Mouse (Mus musculus): Measurements from ENCODE around the gene Chga. TPM values are rescaled to one million over a fixed set of nuclear protein-coding genes. Genes with fewer than 3 reads are reported as not detected.

Gene Chga
- polyA plus RNA-seq, 1 experiment from 2014 or later: 1.4 TPM

DNA sequence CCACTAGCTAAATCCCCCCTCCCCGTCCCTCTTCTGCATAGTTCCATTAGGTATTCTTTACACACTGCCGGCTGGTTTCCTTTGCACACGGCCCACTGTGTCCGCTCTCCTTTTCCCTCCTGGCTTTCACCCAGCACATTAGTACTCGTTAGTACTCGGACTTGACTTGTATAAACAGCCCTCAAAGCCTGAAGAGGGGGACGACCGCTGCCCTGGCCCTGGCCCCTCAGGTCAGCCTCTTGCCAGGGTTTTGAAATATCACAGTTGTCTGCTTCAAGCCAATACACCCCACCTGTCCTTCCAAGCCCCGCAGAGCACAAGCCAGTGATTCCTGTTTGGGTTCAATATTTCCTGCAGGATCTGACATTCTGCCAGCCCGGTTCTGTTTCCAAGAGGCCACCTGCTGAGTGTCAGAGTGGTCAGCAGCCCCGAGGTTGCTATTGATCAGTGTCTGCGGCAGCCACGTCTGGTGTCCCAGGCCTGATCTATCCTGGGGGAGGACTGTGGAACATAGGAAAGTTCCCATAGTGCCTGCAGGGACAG lies 32.9 kb upstream of the Chga start:
- peak overlapping the region; percentile 59 for H3K27ac ChIP-seq (ENCODE audit: low read length)
- ATAC-seq (ENCODE audit: low read depth): peak; percentile 69
- H3K36me3 ChIP-seq (ENCODE audit: control insufficient read depth, insufficient read depth, low read length): no peaks in the 10 kb centered on the region
- no peaks in the 10 kb centered on the region for H3K9me3 ChIP-seq (ENCODE audit: control insufficient read depth, low read length)
- H3K4me3 ChIP-seq (ENCODE audit: low read length): no peak overlapping the region
- H3K27me3 ChIP-seq (ENCODE audit: control insufficient read depth, insufficient read depth, low read depth, low read length): no peaks in the 10 kb centered on the region
- WGBS: 12% methylated on average over 13 of the region's 13 CpGs
- peak overlapping the region; percentile 18; the same call in 1 of the 2 replicates for H3K4me2 ChIP-seq (ENCODE audit: low read depth, low read length)
- H3K4me1 ChIP-seq (replicated peaks; ENCODE audit: control insufficient read depth, insufficient read depth, low read length): peaks cover 4% of the 10 kb centered on the region
- H3K9ac ChIP-seq (ENCODE audit: low read length): no peak overlapping the region

DNA sequence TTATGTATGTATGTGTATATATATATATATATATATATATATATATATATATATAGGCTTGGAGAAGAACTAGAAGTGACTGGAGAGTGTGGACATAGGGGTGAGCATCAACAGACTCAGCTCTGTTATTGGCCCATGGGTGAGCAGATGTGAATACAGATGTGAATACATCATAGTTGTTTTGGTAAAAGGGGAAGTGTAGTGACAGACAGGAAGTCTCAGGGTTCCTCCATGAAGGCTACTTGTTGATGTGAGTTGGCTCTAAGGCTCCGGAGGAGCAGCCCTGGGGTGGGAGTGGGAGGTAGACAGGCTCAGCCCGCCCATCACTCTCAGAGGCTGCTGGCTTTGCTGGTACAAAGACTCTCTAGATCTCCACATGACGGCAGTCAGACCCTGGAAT lies 30.6 kb upstream of the Chga start:
- Histone ChIP-seq H3K27ac (ENCODE audit: low read length) (no peak overlapping the region), H3K9me3 (ENCODE audit: control insufficient read depth, low read length) (no peaks in the 10 kb centered on the region), H3K9ac (ENCODE audit: low read length) (no peak overlapping the region), H3K4me3 (ENCODE audit: low read length) (no peak overlapping the region), H3K36me3 (ENCODE audit: control insufficient read depth, insufficient read depth, low read length) (no peaks in the 10 kb centered on the region), H3K4me2 (ENCODE audit: low read depth, low read length) (no peak overlapping the region), H3K27me3 (ENCODE audit: control insufficient read depth, insufficient read depth, low read depth, low read length) (no peaks in the 10 kb centered on the region), H3K4me1 (replicated peaks; ENCODE audit: control insufficient read depth, insufficient read depth, low read length) (peaks cover 4% of the 10 kb centered on the region)
- no peak for ATAC-seq (ENCODE audit: low read depth)
- WGBS: 48% methylated on average over 3 of the region's 3 CpGs

DNA sequence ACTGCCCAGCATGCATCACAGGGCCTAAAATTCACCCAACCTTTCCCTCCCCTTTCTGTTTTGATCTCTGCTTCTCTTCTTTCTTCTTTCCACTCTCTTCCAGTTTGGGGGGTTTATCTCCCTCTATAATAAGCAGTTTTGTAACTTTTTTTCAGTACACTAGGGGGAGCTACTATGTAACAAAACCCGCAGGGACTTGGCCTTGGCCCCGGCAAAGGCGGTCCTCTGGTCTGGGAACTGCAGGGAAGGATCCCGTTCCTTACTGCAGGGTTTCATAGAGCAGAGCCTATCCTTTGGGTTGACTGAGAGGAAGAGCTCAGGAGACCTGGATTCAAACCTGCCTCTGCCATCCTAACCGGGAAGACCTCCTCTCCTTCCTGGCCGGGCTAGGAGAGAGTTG lies 30.0 kb upstream of the Chga start:
- Histone ChIP-seq H3K9me3 (ENCODE audit: control insufficient read depth, low read length) (no peaks in the 10 kb centered on the region), H3K36me3 (ENCODE audit: control insufficient read depth, insufficient read depth, low read length) (no peaks in the 10 kb centered on the region), H3K9ac (ENCODE audit: low read length) (no peak overlapping the region), H3K27ac (ENCODE audit: low read length) (no peak overlapping the region), H3K27me3 (ENCODE audit: control insufficient read depth, insufficient read depth, low read depth, low read length) (no peaks in the 10 kb centered on the region), H3K4me3 (ENCODE audit: low read length) (no peak overlapping the region), H3K4me2 (ENCODE audit: low read depth, low read length) (no peak overlapping the region), H3K4me1 (replicated peaks; ENCODE audit: control insufficient read depth, insufficient read depth, low read length) (peaks cover 4% of the 10 kb centered on the region)
- ATAC-seq (ENCODE audit: low read depth): no peak; the same call in 1 of the 2 replicates
- WGBS: 19% methylated on average over 6 of the region's 6 CpGs

DNA sequence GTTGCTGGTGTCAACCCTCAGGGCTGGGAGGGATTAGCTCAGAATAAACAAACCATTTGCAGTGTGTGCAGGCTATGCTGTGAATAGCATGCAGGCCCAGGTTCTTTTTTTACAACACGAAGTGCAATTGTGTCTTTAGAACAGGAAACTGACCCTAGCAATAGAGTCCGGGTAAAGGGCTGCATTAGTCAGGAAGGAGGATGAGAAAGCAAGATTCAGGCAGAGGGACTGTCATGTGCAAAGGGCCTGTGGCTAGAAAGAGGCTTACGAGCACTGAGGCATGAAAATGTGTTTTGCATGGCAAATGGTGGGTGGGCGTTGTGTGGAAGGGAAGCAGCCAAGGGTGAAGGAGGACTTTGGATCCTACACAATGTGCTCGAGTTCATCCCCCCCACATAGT lies 26.8 kb upstream of the Chga start:
- Histone ChIP-seq H3K27me3 (ENCODE audit: control insufficient read depth, insufficient read depth, low read depth, low read length) (no peaks in the 10 kb centered on the region), H3K36me3 (ENCODE audit: control insufficient read depth, insufficient read depth, low read length) (no peaks in the 10 kb centered on the region), H3K4me2 (ENCODE audit: low read depth, low read length) (no peak overlapping the region), H3K4me3 (ENCODE audit: low read length) (no peak overlapping the region), H3K9me3 (ENCODE audit: control insufficient read depth, low read length) (no peaks in the 10 kb centered on the region), H3K27ac (ENCODE audit: low read length) (no peak overlapping the region), H3K4me1 (replicated peaks; ENCODE audit: control insufficient read depth, insufficient read depth, low read length) (no peaks in the 10 kb centered on the region), H3K9ac (ENCODE audit: low read length) (no peak overlapping the region)
- 66% methylated on average over 5 of the region's 5 CpGs for WGBS
- no peak for ATAC-seq (ENCODE audit: low read depth)

DNA sequence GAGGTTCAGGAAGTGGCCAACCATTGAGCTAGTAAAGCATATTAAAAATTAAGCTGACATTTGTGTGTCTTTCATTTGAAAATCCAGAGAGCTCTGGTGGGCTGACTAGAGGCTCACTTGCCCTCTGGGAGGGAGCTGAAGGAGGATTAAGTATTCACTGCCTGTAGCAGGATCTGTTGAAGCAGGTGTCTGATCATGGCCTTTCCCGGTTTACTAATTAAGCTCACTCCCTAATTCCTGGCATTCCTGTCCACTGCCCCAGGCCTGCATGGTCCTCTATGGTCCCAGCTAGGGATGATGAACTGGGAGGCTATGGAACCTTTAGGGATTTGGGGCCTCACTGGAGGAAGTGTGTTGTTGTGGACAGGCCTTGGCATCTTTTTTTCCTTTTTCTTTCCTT lies 19.0 kb upstream of the Chga start:
- ATAC-seq (ENCODE audit: low read depth): no peak
- H3K4me1 ChIP-seq (replicated peaks; ENCODE audit: control insufficient read depth, insufficient read depth, low read length): no peaks in the 10 kb centered on the region
- no peak overlapping the region for H3K4me3 ChIP-seq (ENCODE audit: low read length)
- H3K27me3 ChIP-seq (ENCODE audit: control insufficient read depth, insufficient read depth, low read depth, low read length): no peaks in the 10 kb centered on the region
- 35% methylated on average over 1 of the region's 1 CpGs for WGBS
- no peaks in the 10 kb centered on the region for H3K36me3 ChIP-seq (ENCODE audit: control insufficient read depth, insufficient read depth, low read length)
- H3K27ac ChIP-seq (ENCODE audit: low read length): no peak overlapping the region
- H3K9ac ChIP-seq (ENCODE audit: low read length): no peak overlapping the region
- no peak overlapping the region for H3K4me2 ChIP-seq (ENCODE audit: low read depth, low read length)
- no peaks in the 10 kb centered on the region for H3K9me3 ChIP-seq (ENCODE audit: control insufficient read depth, low read length)

DNA sequence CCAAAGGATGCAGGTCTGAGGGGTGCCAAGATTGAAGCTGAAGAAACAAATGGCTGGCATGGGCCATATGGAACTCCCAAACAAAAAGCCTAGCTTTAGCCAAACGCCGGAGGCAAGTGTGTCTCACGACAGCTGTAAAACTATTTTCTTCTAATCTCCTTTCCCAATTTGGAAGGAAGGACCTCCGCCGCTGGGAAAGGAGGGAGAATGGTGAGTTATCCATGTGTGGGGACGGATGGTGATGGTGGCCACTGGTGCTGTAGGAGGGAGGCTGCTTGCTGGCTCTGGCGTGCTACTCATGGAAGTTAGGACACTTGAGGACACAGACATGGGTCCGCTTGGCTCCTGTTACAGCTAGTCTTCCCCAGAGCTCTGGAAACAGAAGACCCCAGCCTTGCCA lies 14.5 kb upstream of the Chga start:
- WGBS: 66% methylated on average over 8 of the region's 8 CpGs
- Histone ChIP-seq H3K4me1 (replicated peaks; ENCODE audit: control insufficient read depth, insufficient read depth, low read length) (no peaks in the 10 kb centered on the region), H3K4me2 (ENCODE audit: low read depth, low read length) (no peak overlapping the region), H3K27ac (ENCODE audit: low read length) (no peak overlapping the region), H3K9ac (ENCODE audit: low read length) (no peak overlapping the region), H3K36me3 (ENCODE audit: control insufficient read depth, insufficient read depth, low read length) (no peaks in the 10 kb centered on the region), H3K9me3 (ENCODE audit: control insufficient read depth, low read length) (no peaks in the 10 kb centered on the region), H3K27me3 (ENCODE audit: control insufficient read depth, insufficient read depth, low read depth, low read length) (no peaks in the 10 kb centered on the region), H3K4me3 (ENCODE audit: low read length) (no peak overlapping the region)
- no peak for ATAC-seq (ENCODE audit: low read depth)

DNA sequence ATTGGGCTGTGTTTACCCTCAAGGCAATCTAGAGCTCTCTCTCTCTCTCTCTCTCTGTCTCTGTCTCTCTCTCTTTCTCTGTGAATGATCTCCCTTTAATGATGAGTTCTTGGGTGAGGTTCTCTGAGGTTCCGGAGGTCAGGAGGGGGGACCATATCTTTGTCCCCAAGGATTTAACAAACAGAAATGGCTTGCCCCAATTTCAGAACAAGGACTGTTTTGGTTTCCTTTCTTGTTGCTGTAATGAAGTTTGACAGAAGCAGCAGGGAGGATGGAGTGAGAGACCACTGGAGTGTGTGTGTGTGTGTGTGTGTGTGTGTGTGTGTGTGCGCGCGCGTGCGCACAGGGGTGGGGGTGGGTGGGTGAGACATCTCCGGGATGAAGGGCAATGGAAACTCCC lies 13.6 kb upstream of the Chga start:
- Histone ChIP-seq H3K27ac (ENCODE audit: low read length) (no peak overlapping the region), H3K9me3 (ENCODE audit: control insufficient read depth, low read length) (no peaks in the 10 kb centered on the region), H3K4me3 (ENCODE audit: low read length) (no peak overlapping the region), H3K27me3 (ENCODE audit: control insufficient read depth, insufficient read depth, low read depth, low read length) (no peaks in the 10 kb centered on the region), H3K9ac (ENCODE audit: low read length) (no peak overlapping the region), H3K4me1 (replicated peaks; ENCODE audit: control insufficient read depth, insufficient read depth, low read length) (no peaks in the 10 kb centered on the region), H3K4me2 (ENCODE audit: low read depth, low read length) (no peak overlapping the region), H3K36me3 (ENCODE audit: control insufficient read depth, insufficient read depth, low read length) (no peaks in the 10 kb centered on the region)
- WGBS: 93% methylated on average over 7 of the region's 7 CpGs
- no peak for ATAC-seq (ENCODE audit: low read depth)

DNA sequence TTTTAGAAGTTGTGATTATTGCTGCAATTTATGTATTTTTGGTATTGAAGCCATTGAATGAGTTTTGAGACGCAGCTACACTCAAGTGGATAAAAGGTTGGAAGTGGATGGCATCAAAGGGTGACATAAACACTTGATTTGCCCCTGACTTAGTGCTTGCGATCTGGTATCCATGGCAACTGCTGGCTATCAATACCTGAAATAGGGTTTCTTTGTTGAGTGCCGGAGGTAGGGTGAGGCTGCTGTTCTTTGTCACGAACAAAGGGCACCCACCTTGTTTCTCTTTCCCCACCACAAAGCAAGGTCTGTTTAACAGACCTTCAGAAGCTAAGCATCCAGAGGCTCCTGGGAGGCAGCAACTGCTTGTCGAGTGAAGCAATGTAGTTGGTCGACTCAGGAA lies 9.6 kb upstream of the Chga start:
- H3K36me3 ChIP-seq (ENCODE audit: control insufficient read depth, insufficient read depth, low read length): no peaks in the 10 kb centered on the region
- no peak overlapping the region for H3K4me2 ChIP-seq (ENCODE audit: low read depth, low read length)
- no peaks in the 10 kb centered on the region for H3K27me3 ChIP-seq (ENCODE audit: control insufficient read depth, insufficient read depth, low read depth, low read length)
- no peaks in the 10 kb centered on the region for H3K9me3 ChIP-seq (ENCODE audit: control insufficient read depth, low read length)
- no peak overlapping the region for H3K27ac ChIP-seq (ENCODE audit: low read length)
- no peaks in the 10 kb centered on the region for H3K4me1 ChIP-seq (replicated peaks; ENCODE audit: control insufficient read depth, insufficient read depth, low read length)
- no peak overlapping the region for H3K9ac ChIP-seq (ENCODE audit: low read length)
- 35% methylated on average over 6 of the region's 6 CpGs for WGBS
- no peak for ATAC-seq (ENCODE audit: low read depth)
- H3K4me3 ChIP-seq (ENCODE audit: low read length): no peak overlapping the region

DNA sequence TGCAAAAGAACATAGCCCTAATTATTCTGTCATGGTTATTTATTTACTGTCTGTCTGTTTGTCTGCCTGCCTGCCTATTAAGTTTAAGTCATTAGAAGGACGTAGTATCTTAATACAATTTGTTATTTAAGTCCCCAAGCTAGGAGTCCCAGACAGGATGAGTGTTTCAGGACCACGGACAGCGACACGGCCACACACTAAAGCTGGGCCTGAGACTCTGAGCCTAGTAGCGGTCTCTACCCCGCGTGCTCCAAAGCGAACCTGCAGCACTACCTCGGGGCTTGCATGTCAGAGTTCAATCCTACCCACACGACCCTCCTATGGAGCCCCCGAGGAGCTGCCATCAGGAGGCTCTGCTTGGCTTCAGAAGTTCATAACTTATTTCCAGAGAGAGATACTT lies 4.2 kb upstream of the Chga start:
- H3K4me3 ChIP-seq (ENCODE audit: low read length): no peak overlapping the region
- H3K4me2 ChIP-seq (ENCODE audit: low read depth, low read length): no peak overlapping the region
- peak; percentile 79 for ATAC-seq (ENCODE audit: low read depth)
- H3K27ac ChIP-seq (ENCODE audit: low read length): no peak overlapping the region
- 2% methylated on average over 11 of the region's 11 CpGs for WGBS
- H3K4me1 ChIP-seq (replicated peaks; ENCODE audit: control insufficient read depth, insufficient read depth, low read length): 0 out of 2 replicates have a peak, but pooled peaks cover 3% of the 10 kb centered on the region
- no peaks in the 10 kb centered on the region for H3K36me3 ChIP-seq (ENCODE audit: control insufficient read depth, insufficient read depth, low read length)
- no peak overlapping the region for H3K9ac ChIP-seq (ENCODE audit: low read length)
- peaks cover 15% of the 10 kb centered on the region for H3K27me3 ChIP-seq (ENCODE audit: control insufficient read depth, insufficient read depth, low read depth, low read length)
- no peaks in the 10 kb centered on the region for H3K9me3 ChIP-seq (ENCODE audit: control insufficient read depth, low read length)

DNA sequence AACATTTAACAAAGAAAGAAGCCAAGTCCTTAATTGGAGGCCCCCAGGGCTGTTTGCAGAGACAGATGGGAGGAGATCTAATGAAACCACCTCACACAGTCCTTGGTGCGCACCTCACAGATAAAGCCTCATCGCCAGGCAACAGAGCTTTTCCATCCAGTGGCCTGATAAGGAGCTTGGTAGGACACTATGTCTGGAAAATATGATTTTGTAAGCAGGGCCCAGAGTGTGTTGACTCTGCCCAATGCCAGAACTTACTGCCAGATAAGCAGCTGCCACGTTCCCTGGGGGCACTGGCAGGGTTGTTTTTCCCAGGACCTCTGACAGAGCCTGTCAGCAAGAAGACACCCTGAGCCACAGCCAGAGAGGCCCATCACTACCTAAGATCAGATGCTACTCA lies 3.6 kb upstream of the Chga start:
- no peak for ATAC-seq (ENCODE audit: low read depth)
- H3K27ac ChIP-seq (ENCODE audit: low read length): no peak overlapping the region
- peaks cover 15% of the 10 kb centered on the region for H3K27me3 ChIP-seq (ENCODE audit: control insufficient read depth, insufficient read depth, low read depth, low read length)
- no peak overlapping the region for H3K9ac ChIP-seq (ENCODE audit: low read length)
- 0 out of 2 replicates have a peak, but pooled peaks cover 3% of the 10 kb centered on the region for H3K4me1 ChIP-seq (replicated peaks; ENCODE audit: control insufficient read depth, insufficient read depth, low read length)
- WGBS: 77% methylated on average over 3 of the region's 3 CpGs
- no peak overlapping the region for H3K4me3 ChIP-seq (ENCODE audit: low read length)
- H3K4me2 ChIP-seq (ENCODE audit: low read depth, low read length): no peak overlapping the region
- no peaks in the 10 kb centered on the region for H3K36me3 ChIP-seq (ENCODE audit: control insufficient read depth, insufficient read depth, low read length)
- no peaks in the 10 kb centered on the region for H3K9me3 ChIP-seq (ENCODE audit: control insufficient read depth, low read length)
